Mouse (Mus musculus) spleen, adult 2 months (tissue): Measurements from ENCODE around the gene Gm49380. TPM values are rescaled to one million over a fixed set of nuclear protein-coding genes. Genes with fewer than 3 reads are reported as not detected.

Source experiments
- DNase-seq, 2 experiments: peaks; one replicate each; pipeline versions ENCODE4 v3.0.0 to v3.0.0-alpha.2; 2012 to 2021; ENCODE audit warnings: low spot score in 2 of 2, low read depth in 1 of 2
- H3K27ac ChIP-seq: fragments of 200-500 bp; 2 replicates; pipeline ENCODE4 v1.5.1; 2012; ENCODE audit warnings: low read length, inconsistent platforms; ENCODE audit not compliant: insufficient read depth
- H3K27me3 ChIP-seq: fragments of 200-500 bp; 2 replicates; pipeline ENCODE4 v1.6.1; 2012; ENCODE audit warnings: mild to moderate bottlenecking, moderate library complexity, low read length, inconsistent platforms; ENCODE audit not compliant: control insufficient read depth, insufficient read depth
- H3K36me3 ChIP-seq: fragments of 200-500 bp; 2 replicates; pipeline ENCODE4 v1.6.1; 2012; ENCODE audit warnings: mild to moderate bottlenecking, low read length, inconsistent platforms; ENCODE audit not compliant: control insufficient read depth, insufficient read depth
- H3K4me1 ChIP-seq: fragments of 200-500 bp; 2 replicates; pipeline ENCODE4 v1.6.1; 2011; ENCODE audit warnings: inconsistent platforms; ENCODE audit not compliant: control insufficient read depth, insufficient read depth, insufficient read length
- H3K4me3 ChIP-seq: fragments of 200-500 bp; 2 replicates; pipeline ENCODE4 v1.5.1; 2011; ENCODE audit warnings: mild to moderate bottlenecking, inconsistent platforms; ENCODE audit not compliant: insufficient read depth, insufficient read length; ENCODE audit errors: extremely low read depth
- CTCF ChIP-seq: fragments of 200-500 bp; IDR thresholded peaks from 2 replicates; pipeline ENCODE4 v1.5.1; 2011; ENCODE audit warnings: mild to moderate bottlenecking, inconsistent platforms; ENCODE audit not compliant: insufficient read depth, insufficient read length, insufficient replicate concordance; ENCODE audit errors: extremely low read depth
- POLR2A ChIP-seq: fragments of 200-500 bp; IDR thresholded peaks from 2 replicates; pipeline ENCODE4 v1.6.1; 2011; ENCODE audit warnings: low read depth, low read length, inconsistent platforms
- WGBS: fragments of 180-500 bp; shearing (Covaris S2); methylation state at CpG from one replicate; pipeline ENCODE4 v1.1.7; 2018; 5-methylcytosine and 5-hydroxymethylcytosine counted together
- polyA plus RNA-seq: library from polyadenylated mRNA; depleted of rRNA; stranded (reverse); fragments of >200 nt; gene quantifications from 2 replicates; pipeline ENCODE4 v1.2.3, GENCODE M21; 2012

Gene Gm49380
- polyA plus RNA-seq, 1 experiment, result not detected

- H3K36me3 ChIP-seq, result no peaks in the 10 kb centered on the region
- peaks cover 18% of the 10 kb centered on the region; the same call in 1 of the 2 replicates for H3K4me1 ChIP-seq
- H3K27me3 ChIP-seq, result peaks cover 9% of the 10 kb centered on the region
- peak in 1 of 2 experiments; percentile 85 for DNase-seq
- H3K4me3 ChIP-seq, result peak overlapping the region; percentile 67
- WGBS, result under 1% methylated on average over 62 of the region's 62 CpGs
- TF ChIP-seq POLR2A (no peak), CTCF (no peak)
- no peak overlapping the region for H3K27ac ChIP-seq
Observed at GRCm38 (mm10) chr9:44084659-44085229, 28.6 kb downstream of the Gm49380 start.

GRCm38 (mm10) chr9:44084236-44084635 is 29.1 kb downstream of the Gm49380 start:
- Histone ChIP-seq H3K4me1 (peaks cover 16% of the 10 kb centered on the region; the same call in 1 of the 2 replicates), H3K4me3 (peak overlapping the region; percentile 67), H3K27ac (no peak overlapping the region), H3K27me3 (peaks cover 9% of the 10 kb centered on the region), H3K36me3 (no peaks in the 10 kb centered on the region)
- DNase-seq, result no peak
- WGBS, result 5% methylated on average over 14 of the region's 14 CpGs
- TF ChIP-seq POLR2A, result no peak
- TF ChIP-seq CTCF, result no peak

- peaks cover 9% of the 10 kb centered on the region for H3K27me3 ChIP-seq
- peaks cover 12% of the 10 kb centered on the region; the same call in 1 of the 2 replicates for H3K4me1 ChIP-seq
- no peaks in the 10 kb centered on the region for H3K36me3 ChIP-seq
- DNase-seq, result no peak
- 18% methylated on average over 23 of the region's 23 CpGs for WGBS
- TF ChIP-seq POLR2A (no peak), CTCF (no peak)
- no peak overlapping the region for H3K27ac ChIP-seq
- no peak overlapping the region for H3K4me3 ChIP-seq
Observed at GRCm38 (mm10) chr9:44083392-44084121, 29.7 kb downstream of the Gm49380 start.

GRCm38 (mm10) chr9:44082266-44082665 is 31.0 kb downstream of the Gm49380 start:
- H3K4me1 ChIP-seq, result peaks cover 9% of the 10 kb centered on the region; the same call in 1 of the 2 replicates
- no peaks in the 10 kb centered on the region for H3K36me3 ChIP-seq
- TF ChIP-seq POLR2A (no peak), CTCF (no peak)
- no peak overlapping the region for H3K27ac ChIP-seq
- H3K27me3 ChIP-seq, result peaks cover 9% of the 10 kb centered on the region
- DNase-seq, result no peak
- 97% methylated on average over 5 of the region's 5 CpGs for WGBS
- H3K4me3 ChIP-seq, result no peak overlapping the region

- no peak overlapping the region for H3K27ac ChIP-seq
- peaks cover 9% of the 10 kb centered on the region; the same call in 1 of the 2 replicates for H3K4me1 ChIP-seq
- H3K4me3 ChIP-seq, result no peak overlapping the region
- no peaks in the 10 kb centered on the region for H3K36me3 ChIP-seq
- 75% methylated on average over 5 of the region's 5 CpGs for WGBS
- DNase-seq, result no peak
- peaks cover 9% of the 10 kb centered on the region for H3K27me3 ChIP-seq
- TF ChIP-seq CTCF, result no peak
- no peak for TF ChIP-seq POLR2A
Observed at GRCm38 (mm10) chr9:44081581-44081980, 31.7 kb downstream of the Gm49380 start.

GRCm38 (mm10) chr9:44080953-44081352 is 32.3 kb downstream of the Gm49380 start:
- Histone ChIP-seq H3K4me3 (no peak overlapping the region), H3K27ac (no peak overlapping the region), H3K27me3 (peaks cover 9% of the 10 kb centered on the region), H3K36me3 (no peaks in the 10 kb centered on the region), H3K4me1 (peaks cover 9% of the 10 kb centered on the region; the same call in 1 of the 2 replicates)
- 92% methylated on average over 5 of the region's 5 CpGs for WGBS
- no peak for TF ChIP-seq CTCF
- no peak for TF ChIP-seq POLR2A
- DNase-seq, result no peak

GRCm38 (mm10) chr9:44079997-44080780 is 33.1 kb downstream of the Gm49380 start:
- Histone ChIP-seq H3K36me3 (no peaks in the 10 kb centered on the region), H3K27me3 (peaks cover 7% of the 10 kb centered on the region), H3K4me1 (peaks cover 7% of the 10 kb centered on the region; the same call in 1 of the 2 replicates), H3K27ac (no peak overlapping the region), H3K4me3 (no peak overlapping the region)
- 49% methylated on average over 10 of the region's 10 CpGs for WGBS
- DNase-seq, result no peak
- TF ChIP-seq CTCF, result no peak
- no peak for TF ChIP-seq POLR2A
